Mouse (Mus musculus) heart, adult 2 months (tissue): Measurements from ENCODE around the gene Tmem43. TPM values are rescaled to one million over a fixed set of nuclear protein-coding genes. Genes with fewer than 3 reads are reported as not detected.
"Not testable (repeated sequence)": the region's sequence is repeated elsewhere in the genome, so short reads cannot be mapped to it uniquely, and the experiment has no call there.

Experiments
- DNase-seq, 2 experiments: peaks; one replicate each; pipeline ENCODE4 v3.0.0; 2021
- H3K27ac ChIP-seq: fragments of 200-600 bp; 2 replicates; pipeline ENCODE4 v1.8.1; 2022
- H3K27me3 ChIP-seq: fragments of 200-500 bp; 2 replicates; pipeline ENCODE4 v1.6.1; 2012; ENCODE audit warnings: mild to moderate bottlenecking, low read length, inconsistent platforms, mixed read lengths; ENCODE audit not compliant: control insufficient read depth, insufficient read depth
- H3K36me3 ChIP-seq: fragments of 200-500 bp; 2 replicates; pipeline ENCODE4 v1.6.1; 2012; ENCODE audit warnings: low read length, inconsistent platforms; ENCODE audit not compliant: control insufficient read depth, insufficient read depth
- H3K4me1 ChIP-seq: fragments of 200-500 bp; 2 replicates; pipeline ENCODE4 v1.6.1; 2011; ENCODE audit warnings: low read length; ENCODE audit not compliant: control insufficient read depth, insufficient read depth
- H3K4me3 ChIP-seq: fragments of 200-600 bp; 2 replicates; pipeline ENCODE4 v1.8.1; 2022
- H3K79me2 ChIP-seq: fragments of 200-500 bp; replicated peaks from 2 replicates; pipeline ENCODE4 v1.6.1; 2012; ENCODE audit warnings: mild to moderate bottlenecking, inconsistent platforms, low read length, moderate library complexity, mixed read lengths; ENCODE audit not compliant: control insufficient read depth, insufficient read depth
- H3K9ac ChIP-seq: fragments of 200-500 bp; 2 replicates; pipeline ENCODE4 v1.6.1; 2012; ENCODE audit warnings: low read depth, mild to moderate bottlenecking, control low read depth, inconsistent platforms, low read length, mixed read lengths
- CTCF ChIP-seq: fragments of 200-600 bp; IDR thresholded peaks from 2 replicates; pipeline ENCODE4 v1.8.1; 2022; ENCODE audit warnings: antibody characterized with exemption, mild to moderate bottlenecking, moderate library complexity
- EP300 ChIP-seq: fragments of 200-500 bp; IDR thresholded peaks from 2 replicates; pipeline ENCODE4 v1.6.1; 2011; ENCODE audit warnings: low read depth, low read length, control low read depth; ENCODE audit not compliant: insufficient read depth
- POLR2A ChIP-seq: fragments of 200-500 bp; IDR thresholded peaks from 2 replicates; pipeline ENCODE4 v1.6.1; 2011; ENCODE audit warnings: mild to moderate bottlenecking, low read depth, low read length, control low read depth; ENCODE audit not compliant: insufficient read depth
- WGBS: fragments of 180-500 bp; shearing (Covaris S2); methylation state at CpG from one replicate; pipeline ENCODE4 v1.1.7; 2018; 5-methylcytosine and 5-hydroxymethylcytosine counted together
- intact Hi-C: fragments of 180-260 bp; cut with DNase I; formaldehyde crosslinking; loops from one replicate; pipeline ENCODE4 v1.15.1; 2025
- polyA plus RNA-seq: library from polyadenylated mRNA; depleted of rRNA; stranded (reverse); fragments of >200 nt; gene quantifications from 2 replicates; pipeline ENCODE4 v1.2.3, GENCODE M21; 2012
- total RNA-seq, 2 experiments: library from RNA; stranded (reverse); gene quantifications; 2 replicates each; pipeline ENCODE4 v1.2.3; 2021

Tmem43 gene
- total and polyA plus RNA-seq, 3 experiments = 23.1 to 29.8 (median 24.4) TPM

- peaks cover 2% of the 10 kb centered on the region; the same call in 1 of the 2 replicates for H3K4me1 ChIP-seq
- no peaks in the 10 kb centered on the region for H3K79me2 ChIP-seq
- no peaks in the 10 kb centered on the region for H3K27me3 ChIP-seq
- H3K27ac ChIP-seq = no peak overlapping the region
- intact Hi-C loops = no loop called here
- no peak for TF ChIP-seq CTCF
- TF ChIP-seq POLR2A = no peak
- no peak for TF ChIP-seq EP300
- H3K9ac ChIP-seq = no peak overlapping the region
- peaks cover 2% of the 10 kb centered on the region; the same call in 1 of the 2 replicates for H3K36me3 ChIP-seq
- no peak overlapping the region for H3K4me3 ChIP-seq
- WGBS = 87% methylated on average over 2 of the region's 2 CpGs
- DNase-seq = no peak
Observed at GRCm38 (mm10) chr6:91470712-91471111, 2.8 kb upstream of the Tmem43 start.

DNA sequence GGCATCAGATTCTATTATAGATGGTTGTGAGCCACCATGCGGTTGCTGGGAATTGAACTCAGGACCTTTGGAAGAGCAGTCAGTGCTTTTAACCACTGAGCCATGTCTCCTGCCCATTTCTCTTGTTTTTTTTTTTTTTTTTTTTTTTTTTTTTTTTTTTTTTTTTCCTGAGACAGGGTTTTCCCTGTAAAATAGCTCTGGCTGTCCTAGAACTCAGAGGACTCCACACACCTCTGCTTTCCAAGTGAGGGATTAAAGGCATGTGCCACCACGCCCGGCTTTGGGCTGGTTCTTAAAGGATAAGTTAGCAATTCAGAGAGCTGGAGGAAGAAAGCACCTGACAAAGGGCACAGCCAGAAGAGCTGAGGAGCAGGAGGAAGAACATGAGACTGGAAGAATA is 2.1 kb upstream of the Tmem43 start:
- H3K27me3 ChIP-seq, DNase-seq, H3K4me3 ChIP-seq, H3K4me1 ChIP-seq, H3K27ac ChIP-seq, H3K9ac ChIP-seq, H3K79me2 ChIP-seq, intact Hi-C loops, H3K36me3 ChIP-seq: not testable (repeated sequence)
- 94% methylated on average over 3 of the region's 3 CpGs for WGBS

DNA sequence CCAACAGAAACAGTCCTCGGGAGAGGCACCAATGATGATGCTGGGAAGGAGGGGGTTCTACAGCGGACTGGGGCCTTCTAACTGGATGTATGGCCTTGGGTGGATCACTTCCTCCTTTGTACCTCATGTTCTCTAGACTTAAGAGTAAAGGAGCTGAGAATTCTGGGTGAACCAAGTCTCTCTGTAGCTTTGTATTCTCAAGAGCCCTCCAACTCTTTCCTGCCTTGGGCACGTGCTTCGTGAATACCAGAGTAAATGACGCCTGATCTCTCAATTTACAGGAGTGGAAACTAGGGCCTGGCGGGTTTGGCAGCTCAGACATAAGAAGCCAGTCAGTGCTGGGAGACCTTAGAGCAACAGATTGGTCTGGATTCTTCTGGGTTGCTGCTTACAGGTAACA is 1.2 kb upstream of the Tmem43 start:
- intact Hi-C loops = no loop called here
- DNase-seq = no peak
- H3K27ac ChIP-seq = peak overlapping the region; percentile 85; the same call in 1 of the 2 replicates

GRCm38 (mm10) chr6:91473805-91474440 is 420 bp downstream of the Tmem43 start:
- no peaks in the 10 kb centered on the region for H3K36me3 ChIP-seq
- WGBS = under 1% methylated on average over 27 of the region's 27 CpGs
- peaks cover 2% of the 10 kb centered on the region; the same call in 1 of the 2 replicates for H3K4me1 ChIP-seq
- peak overlapping the region; percentile 92 for H3K4me3 ChIP-seq
- intact Hi-C loops = loop anchor here (1.0 kb wide), 2 partner anchors 34 to 41 kb away; partner anchors contain the start of genes Lsm3 and Xpc
- no peaks in the 10 kb centered on the region for H3K79me2 ChIP-seq
- H3K27ac ChIP-seq = peak overlapping the region; percentile 84
- no peak for DNase-seq
- no peak for TF ChIP-seq EP300
- no peaks in the 10 kb centered on the region for H3K27me3 ChIP-seq
- H3K9ac ChIP-seq = peak overlapping the region; percentile 71

More for the DNA sequence above, 1.2 kb upstream of the Tmem43 start:
- WGBS = 56% methylated on average over 6 of the region's 6 CpGs
- Histone ChIP-seq H3K4me1 (peaks cover 2% of the 10 kb centered on the region; the same call in 1 of the 2 replicates), H3K79me2 (no peaks in the 10 kb centered on the region), H3K27me3 (no peaks in the 10 kb centered on the region), H3K36me3 (peaks cover 2% of the 10 kb centered on the region; the same call in 1 of the 2 replicates), H3K4me3 (peak overlapping the region; percentile 92), H3K9ac (no peak overlapping the region; the same call in 1 of the 2 replicates)
- TF ChIP-seq POLR2A (no peak), EP300 (no peak), CTCF (no peak)

GRCm38 (mm10) chr6:91474441-91475190 is 1.1 kb downstream of the Tmem43 start:
- WGBS = 37% methylated on average over 9 of the region's 9 CpGs
- Histone ChIP-seq H3K9ac (no peak overlapping the region), H3K4me1 (peaks cover 2% of the 10 kb centered on the region; the same call in 1 of the 2 replicates), H3K27me3 (no peaks in the 10 kb centered on the region), H3K79me2 (no peaks in the 10 kb centered on the region), H3K27ac (peak overlapping the region; percentile 84; the same call in 1 of the 2 replicates), H3K36me3 (no peaks in the 10 kb centered on the region), H3K4me3 (peak overlapping the region; percentile 92)
- intact Hi-C loops = no loop called here
- no peak for TF ChIP-seq POLR2A
- no peak for TF ChIP-seq CTCF
- DNase-seq = peak in 1 of 2 experiments; percentile 36

- H3K27ac ChIP-seq = no peak overlapping the region
Observed at GRCm38 (mm10) chr6:91476541-91476940, 3.0 kb downstream of the Tmem43 start.

More at GRCm38 (mm10) chr6:91476541-91476940, 3.0 kb downstream of the Tmem43 start:
- TF ChIP-seq EP300 (no peak), CTCF (no peak), POLR2A (no peak)
- DNase-seq = no peak
- Histone ChIP-seq H3K79me2 (no peaks in the 10 kb centered on the region), H3K27me3 (no peaks in the 10 kb centered on the region), H3K4me1 (peaks cover 2% of the 10 kb centered on the region; the same call in 1 of the 2 replicates), H3K9ac (no peak overlapping the region), H3K36me3 (no peaks in the 10 kb centered on the region), H3K4me3 (no peak overlapping the region)
- intact Hi-C loops = no loop called here
- WGBS = 86% methylated on average over 2 of the region's 2 CpGs
